Mouse (Mus musculus) G1E (cell line): ENCODE results near the gene Hoxb3.

Experiments
- CTCF ChIP-seq: IDR thresholded peaks from 2 replicates; pipeline ENCODE4 v1.5.1; 2012; ENCODE audit warnings: low read depth, low read length, inconsistent platforms, mixed read lengths
- GATA2 ChIP-seq: IDR thresholded peaks from 2 replicates; pipeline ENCODE4 v1.6.1; 2012; ENCODE audit warnings: low read depth, low read length, inconsistent platforms, borderline replicate concordance
- TAL1 ChIP-seq: conservative IDR thresholded peaks from 2 replicates; pipeline ENCODE4 v1.6.1; 2012; ENCODE audit warnings: low read depth, low read length, inconsistent platforms, mixed read lengths

GRCm38 (mm10) chr11:96300354-96301063, 22.6 kb upstream of the Hoxb3 start:
- TF ChIP-seq CTCF: no peak
- TF ChIP-seq GATA2: no peak
- TF ChIP-seq TAL1: no peak
